Mouse (Mus musculus): ENCODE measurements at regions not wholly inside any gene's neighbourhood (a gene's known extent, or its start where the extent isn't known, plus 50 kb on each side); places are given as distances from the start of the nearest gene placed in this dataset.

GRCm38 (mm10) chr13:59941519-59941918 is 118.6 kb upstream of the Tut7 start:
- no peak for DNase-seq
- H3K4me3 ChIP-seq (replicated peaks; ENCODE audit: extremely low read depth, low read depth, low read length), result no peak overlapping the region
- H3K4me1 ChIP-seq (ENCODE audit: control insufficient read depth, insufficient read depth, low read length), result no peaks in the 10 kb centered on the region
- 64% methylated on average over 3 of the region's 3 CpGs for WGBS
- TF ChIP-seq CTCF (IDR thresholded peaks at IDR 0.05; ENCODE audit: insufficient read depth, low read length), result no peak
- TF ChIP-seq POLR2A (IDR thresholded peaks at IDR 0.05; ENCODE audit: borderline replicate concordance, extremely low read depth, low read depth, low read length), result no peak

- Histone ChIP-seq H3K4me1 (ENCODE audit: control insufficient read depth, insufficient read depth, low read length) (no peaks in the 10 kb centered on the region), H3K4me3 (replicated peaks; ENCODE audit: extremely low read depth, low read depth, low read length) (no peak overlapping the region)
- no peak for DNase-seq
- TF ChIP-seq CTCF (IDR thresholded peaks at IDR 0.05; ENCODE audit: insufficient read depth, low read length), result no peak
- TF ChIP-seq POLR2A (IDR thresholded peaks at IDR 0.05; ENCODE audit: borderline replicate concordance, extremely low read depth, low read depth, low read length), result no peak
- WGBS, result 34% methylated on average over 16 of the region's 16 CpGs
These were observed 117.7 kb upstream of the Tut7 start for GRCm38 (mm10) chr13:59940414-59941205.

- no peak for TF ChIP-seq POLR2A (IDR thresholded peaks at IDR 0.05; ENCODE audit: borderline replicate concordance, extremely low read depth, low read depth, low read length)
- no peak for TF ChIP-seq CTCF (IDR thresholded peaks at IDR 0.05; ENCODE audit: insufficient read depth, low read length)
- WGBS, result 50% methylated on average over 5 of the region's 5 CpGs
- Histone ChIP-seq H3K4me3 (replicated peaks; ENCODE audit: extremely low read depth, low read depth, low read length) (no peak overlapping the region), H3K4me1 (ENCODE audit: control insufficient read depth, insufficient read depth, low read length) (no peaks in the 10 kb centered on the region)
- DNase-seq, result no peak
These were observed 116.9 kb upstream of the Tut7 start for GRCm38 (mm10) chr13:59939886-59940285.

GRCm38 (mm10) chr13:59937147-59937546 is 114.2 kb upstream of the Tut7 start:
- TF ChIP-seq POLR2A (IDR thresholded peaks at IDR 0.05; ENCODE audit: borderline replicate concordance, extremely low read depth, low read depth, low read length) (no peak), CTCF (IDR thresholded peaks at IDR 0.05; ENCODE audit: insufficient read depth, low read length) (0 out of 2 replicates have a peak, but pooled peaks have one; percentile 6)
- no peak overlapping the region for H3K4me3 ChIP-seq (replicated peaks; ENCODE audit: extremely low read depth, low read depth, low read length)
- no peaks in the 10 kb centered on the region for H3K4me1 ChIP-seq (ENCODE audit: control insufficient read depth, insufficient read depth, low read length)
- no peak for DNase-seq
- 61% methylated on average over 3 of the region's 3 CpGs for WGBS

- TF ChIP-seq POLR2A (IDR thresholded peaks at IDR 0.05; ENCODE audit: borderline replicate concordance, extremely low read depth, low read depth, low read length) (no peak), CTCF (IDR thresholded peaks at IDR 0.05; ENCODE audit: insufficient read depth, low read length) (no peak)
- WGBS, result 53% methylated on average over 1 of the region's 1 CpGs
These were observed 111.6 kb upstream of the Tut7 start for GRCm38 (mm10) chr13:59934556-59934955.

GRCm38 (mm10) chr13:59934093-59934492 is 111.1 kb upstream of the Tut7 start:
- TF ChIP-seq CTCF (IDR thresholded peaks at IDR 0.05; ENCODE audit: insufficient read depth, low read length) (no peak), POLR2A (IDR thresholded peaks at IDR 0.05; ENCODE audit: borderline replicate concordance, extremely low read depth, low read depth, low read length) (no peak)
- H3K4me3 ChIP-seq (replicated peaks; ENCODE audit: extremely low read depth, low read depth, low read length), result no peak overlapping the region
- WGBS, result 64% methylated on average over 1 of the region's 1 CpGs
- H3K4me1 ChIP-seq (ENCODE audit: control insufficient read depth, insufficient read depth, low read length), result no peaks in the 10 kb centered on the region
- no peak for DNase-seq

More at GRCm38 (mm10) chr13:59934556-59934955, 111.6 kb upstream of the Tut7 start:
- H3K4me3 ChIP-seq (replicated peaks; ENCODE audit: extremely low read depth, low read depth, low read length), result no peak overlapping the region
- no peak for DNase-seq
- H3K4me1 ChIP-seq (ENCODE audit: control insufficient read depth, insufficient read depth, low read length), result no peaks in the 10 kb centered on the region

- 84% methylated on average over 12 of the region's 12 CpGs for WGBS
- Histone ChIP-seq H3K4me1 (ENCODE audit: control insufficient read depth, insufficient read depth, low read length) (no peaks in the 10 kb centered on the region), H3K4me3 (replicated peaks; ENCODE audit: extremely low read depth, low read depth, low read length) (no peak overlapping the region)
- no peak for DNase-seq
- TF ChIP-seq CTCF (IDR thresholded peaks at IDR 0.05; ENCODE audit: insufficient read depth, low read length), result no peak
- no peak for TF ChIP-seq POLR2A (IDR thresholded peaks at IDR 0.05; ENCODE audit: borderline replicate concordance, extremely low read depth, low read depth, low read length)
These were observed 104.6 kb upstream of the Tut7 start for GRCm38 (mm10) chr13:59927379-59928111.

GRCm38 (mm10) chr13:59925845-59926481 is 103.0 kb upstream of the Tut7 start:
- no peak for TF ChIP-seq POLR2A (IDR thresholded peaks at IDR 0.05; ENCODE audit: borderline replicate concordance, extremely low read depth, low read depth, low read length)
- TF ChIP-seq CTCF (IDR thresholded peaks at IDR 0.05; ENCODE audit: insufficient read depth, low read length), result no peak
- Histone ChIP-seq H3K4me1 (ENCODE audit: control insufficient read depth, insufficient read depth, low read length) (no peaks in the 10 kb centered on the region), H3K4me3 (replicated peaks; ENCODE audit: extremely low read depth, low read depth, low read length) (no peak overlapping the region)
- no peak for DNase-seq
- WGBS, result 54% methylated on average over 9 of the region's 9 CpGs

- TF ChIP-seq CTCF (IDR thresholded peaks at IDR 0.05; ENCODE audit: insufficient read depth, low read length), result no peak
- no peak for TF ChIP-seq POLR2A (IDR thresholded peaks at IDR 0.05; ENCODE audit: borderline replicate concordance, extremely low read depth, low read depth, low read length)
- WGBS, result 92% methylated on average over 5 of the region's 5 CpGs
- no peak for DNase-seq
- Histone ChIP-seq H3K4me1 (ENCODE audit: control insufficient read depth, insufficient read depth, low read length) (no peaks in the 10 kb centered on the region), H3K4me3 (replicated peaks; ENCODE audit: extremely low read depth, low read depth, low read length) (no peak overlapping the region)
These were observed 94.2 kb upstream of the Tut7 start for GRCm38 (mm10) chr13:59917185-59917584.
